Mouse (Mus musculus) C2C12 (cell line): ENCODE data around the gene Tnni3k. TPM values are rescaled to one million over a fixed set of nuclear protein-coding genes. Genes with fewer than 3 reads are reported as not detected.

Experiments
- H3K27me3 ChIP-seq: one replicate; pipeline ENCODE4 v1.6.1; 2011; ENCODE audit not compliant: control insufficient read depth, insufficient read depth, insufficient read length
- H3K36me3 ChIP-seq: one replicate; pipeline ENCODE4 v1.6.1; 2011; ENCODE audit not compliant: control insufficient read depth, insufficient read depth
- H3K4me3 ChIP-seq: one replicate; pipeline ENCODE4 v1.5.1; 2011; ENCODE audit warnings: mild to moderate bottlenecking, control low read depth; ENCODE audit not compliant: poor library complexity, insufficient read depth, severe bottlenecking
- H3K79me2 ChIP-seq: one replicate; pipeline ENCODE4 v1.6.1; 2011; ENCODE audit not compliant: control insufficient read depth, insufficient read depth
- H3K79me3 ChIP-seq: one replicate; pipeline ENCODE4 v1.6.1; 2011; ENCODE audit warnings: low read depth, control low read depth
- H3ac ChIP-seq: one replicate; pipeline ENCODE3; 2011; ENCODE audit warnings: low read depth; ENCODE audit not compliant: control insufficient read depth, insufficient read length
- CEBPB ChIP-seq: IDR thresholded peaks from one replicate; pipeline ENCODE4 v1.6.1; 2011; ENCODE audit warnings: low read depth, mild to moderate bottlenecking, control low read depth, moderate library complexity
- CTCF ChIP-seq: IDR thresholded peaks from one replicate; pipeline ENCODE4 v1.5.1; 2011; ENCODE audit not compliant: control insufficient read depth, insufficient read depth, insufficient read length
- FOSL1 ChIP-seq: IDR thresholded peaks from one replicate; pipeline ENCODE4 v1.8.0; 2011; ENCODE audit warnings: mild to moderate bottlenecking, low read length; ENCODE audit not compliant: poor library complexity, insufficient read depth, severe bottlenecking
- MAX ChIP-seq: IDR thresholded peaks from one replicate; pipeline ENCODE4 v1.6.1; 2011; ENCODE audit warnings: mild to moderate bottlenecking, control low read depth
- MYOD1 ChIP-seq: IDR thresholded peaks from one replicate; pipeline ENCODE4 v1.6.1; 2011; ENCODE audit warnings: low read depth; ENCODE audit not compliant: control insufficient read depth, insufficient read length
- MYOG ChIP-seq: IDR thresholded peaks from one replicate; pipeline ENCODE4 v1.6.1; 2011; ENCODE audit not compliant: control insufficient read depth, insufficient read length; ENCODE audit errors: extremely low read depth
- USF1 ChIP-seq: IDR thresholded peaks from one replicate; pipeline ENCODE4 v1.6.1; 2011; ENCODE audit warnings: low read depth, mild to moderate bottlenecking, control low read depth, moderate library complexity
- polyA plus RNA-seq: library from polyadenylated mRNA; unstranded; fragments of >200 nt; fragmentation: generic; extraction: Trizol; gene quantifications from one replicate; pipeline ENCODE4 v1.2.1, GENCODE M21; 2012; ENCODE audit warnings: missing spikeins

The Tnni3k gene
- polyA plus RNA-seq, 1 experiment, result 0.30 TPM

- no peak overlapping the region for H3ac ChIP-seq
- TF ChIP-seq FOSL1, result no peak
- TF ChIP-seq MAX, result no peak
- TF ChIP-seq MYOD1, result no peak
- TF ChIP-seq USF1, result no peak
- TF ChIP-seq MYOG, result no peak
- TF ChIP-seq CEBPB, result no peak
- TF ChIP-seq CTCF, result no peak
- H3K79me3 ChIP-seq, result no peaks in the 10 kb centered on the region
- no peaks in the 10 kb centered on the region for H3K27me3 ChIP-seq
- H3K36me3 ChIP-seq, result no peaks in the 10 kb centered on the region
- H3K4me3 ChIP-seq, result no peak overlapping the region
- no peaks in the 10 kb centered on the region for H3K79me2 ChIP-seq
Measured at GRCm38 (mm10) chr3:154766321-154766720, 288.9 kb downstream of the Tnni3k start.

- H3K79me3 ChIP-seq, result no peaks in the 10 kb centered on the region
- H3K4me3 ChIP-seq, result no peak overlapping the region
- no peaks in the 10 kb centered on the region for H3K79me2 ChIP-seq
- TF ChIP-seq FOSL1 (no peak), CTCF (no peak), MYOD1 (no peak), MAX (no peak), USF1 (no peak), CEBPB (no peak), MYOG (no peak)
- H3ac ChIP-seq, result no peak overlapping the region
- no peaks in the 10 kb centered on the region for H3K27me3 ChIP-seq
- no peaks in the 10 kb centered on the region for H3K36me3 ChIP-seq
Measured at GRCm38 (mm10) chr3:154764115-154764514, 291.1 kb downstream of the Tnni3k start.

- no peaks in the 10 kb centered on the region for H3K79me3 ChIP-seq
- H3K79me2 ChIP-seq, result no peaks in the 10 kb centered on the region
- H3K27me3 ChIP-seq, result no peaks in the 10 kb centered on the region
- H3ac ChIP-seq, result no peak overlapping the region
- TF ChIP-seq MYOD1 (no peak), USF1 (no peak), CTCF (no peak), MAX (no peak), CEBPB (no peak), MYOG (no peak), FOSL1 (no peak)
- H3K4me3 ChIP-seq, result no peak overlapping the region
- H3K36me3 ChIP-seq, result no peaks in the 10 kb centered on the region
Measured at GRCm38 (mm10) chr3:154763374-154763773, 291.8 kb downstream of the Tnni3k start.

- TF ChIP-seq FOSL1, result no peak
- TF ChIP-seq MAX, result no peak
- TF ChIP-seq CEBPB, result peak; percentile 14
- Histone ChIP-seq H3ac (no peak overlapping the region), H3K79me3 (no peaks in the 10 kb centered on the region), H3K36me3 (no peaks in the 10 kb centered on the region), H3K79me2 (no peaks in the 10 kb centered on the region), H3K27me3 (no peaks in the 10 kb centered on the region), H3K4me3 (no peak overlapping the region)
Measured at GRCm38 (mm10) chr3:154761108-154761507, 294.1 kb downstream of the Tnni3k start.

- no peaks in the 10 kb centered on the region for H3K79me3 ChIP-seq
- H3K27me3 ChIP-seq, result no peaks in the 10 kb centered on the region
- no peaks in the 10 kb centered on the region for H3K36me3 ChIP-seq
- TF ChIP-seq CEBPB, result no peak
- TF ChIP-seq USF1, result no peak
- TF ChIP-seq FOSL1, result no peak
- no peak for TF ChIP-seq MAX
- no peak for TF ChIP-seq MYOD1
- TF ChIP-seq MYOG, result no peak
- TF ChIP-seq CTCF, result no peak
- H3K79me2 ChIP-seq, result no peaks in the 10 kb centered on the region
- H3ac ChIP-seq, result no peak overlapping the region
- H3K4me3 ChIP-seq, result no peak overlapping the region
Measured at GRCm38 (mm10) chr3:154758089-154758488, 297.1 kb downstream of the Tnni3k start.

- H3K36me3 ChIP-seq, result no peaks in the 10 kb centered on the region
- H3K27me3 ChIP-seq, result no peaks in the 10 kb centered on the region
Measured at GRCm38 (mm10) chr3:154755225-154755624, 300.0 kb downstream of the Tnni3k start.

More at GRCm38 (mm10) chr3:154755225-154755624, 300.0 kb downstream of the Tnni3k start:
- H3K79me2 ChIP-seq, result no peaks in the 10 kb centered on the region
- H3K4me3 ChIP-seq, result no peak overlapping the region
- H3ac ChIP-seq, result no peak overlapping the region
- peak; percentile 90 for TF ChIP-seq CEBPB
- TF ChIP-seq MAX, result no peak
- H3K79me3 ChIP-seq, result no peaks in the 10 kb centered on the region
